Mouse (Mus musculus): ENCODE measurements at regions not wholly inside any gene's neighbourhood (a gene's known extent, or its start where the extent isn't known, plus 50 kb on each side); places are given as distances from the start of the nearest gene placed in this dataset.

DNA sequence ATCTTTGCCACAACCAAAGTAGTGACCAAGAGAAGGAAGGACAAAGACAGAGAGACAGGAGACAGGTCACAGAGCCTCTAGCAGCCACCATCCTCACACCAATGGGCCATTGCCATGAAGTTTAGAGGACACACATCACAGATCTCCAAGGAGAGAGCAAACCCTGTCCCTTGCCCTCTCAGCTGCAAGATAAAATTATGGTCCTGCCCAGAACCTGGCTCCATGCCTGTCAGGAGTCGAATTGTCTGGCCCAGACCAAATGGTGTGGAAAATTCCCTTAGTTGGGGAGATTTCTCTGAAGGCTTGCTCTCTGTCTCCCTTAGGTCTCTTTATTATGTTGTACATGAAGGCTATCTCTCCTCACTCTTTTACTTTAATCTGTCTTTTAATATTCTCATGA is 147.4 kb downstream of the Fam76b start:
- no peak for TF ChIP-seq CTCF (IDR thresholded peaks at IDR 0.05; ENCODE audit: low read depth)
- TF ChIP-seq EP300 (IDR thresholded peaks at IDR 0.05; ENCODE audit: low read depth): no peak
